Mouse (Mus musculus): ENCODE measurements around the gene Gabbr1.

- TF ChIP-seq USF1 (IDR thresholded peaks at IDR 0.05; ENCODE audit: low read depth, low read length) (no peak), CTCF (conservative IDR thresholded peaks at IDR 0.05 in 1 of 2, IDR thresholded peaks at IDR 0.05 in 1 of 2; ENCODE audit: low read depth in 2 of 2, low read length in 2 of 2) (no peak), ZC3H11A (IDR thresholded peaks at IDR 0.05; ENCODE audit: low read depth, low read length) (no peak), RAD21 (IDR thresholded peaks at IDR 0.05; ENCODE audit: low read depth, low read length) (no peak), NELFE (IDR thresholded peaks at IDR 0.05; ENCODE audit: low read depth, low read length) (no peak), POLR2A (IDR thresholded peaks at IDR 0.05; ENCODE audit: low read depth, low read length) (no peak), RCOR1 (conservative IDR thresholded peaks at IDR 0.05; ENCODE audit: low read depth, low read length) (no peak), EP300 (IDR thresholded peaks at IDR 0.05; ENCODE audit: low read length) (no peak), HCFC1 (IDR thresholded peaks at IDR 0.05; ENCODE audit: low read depth, low read length) (no peak), USF2 (conservative IDR thresholded peaks at IDR 0.05; ENCODE audit: low read depth, low read length) (no peak), MEF2A (IDR thresholded peaks at IDR 0.05; ENCODE audit: borderline replicate concordance, low read depth, low read length) (no peak)
Observed at GRCm38 (mm10) chr17:37098178-37098577, 52.4 kb downstream of the Gabbr1 start, which contains the start of gene Olfr91.
